Mouse (Mus musculus): ENCODE results near the gene Srp68.

The Srp68 gene

DNA sequence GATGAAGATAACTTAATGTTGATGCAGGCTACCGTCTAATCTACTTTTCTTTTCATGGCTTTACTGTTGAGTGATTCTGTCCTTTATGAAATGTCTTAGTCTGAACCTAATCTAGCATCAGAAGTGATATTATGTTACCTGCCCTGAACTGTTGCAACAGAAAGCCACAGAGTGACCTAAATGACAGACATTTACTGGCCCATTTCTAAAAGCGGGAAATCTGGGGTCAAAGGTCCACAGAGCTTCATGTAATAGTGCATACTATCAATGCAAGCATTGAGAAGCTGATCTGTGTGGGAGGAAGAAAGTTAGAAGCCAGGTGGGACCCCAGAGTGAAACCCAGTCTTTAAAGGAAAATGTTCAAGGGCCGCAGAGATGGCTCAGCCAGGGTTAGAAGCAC is 70.9 kb downstream of the Srp68 start:
- no peak for DNase-seq

DNA sequence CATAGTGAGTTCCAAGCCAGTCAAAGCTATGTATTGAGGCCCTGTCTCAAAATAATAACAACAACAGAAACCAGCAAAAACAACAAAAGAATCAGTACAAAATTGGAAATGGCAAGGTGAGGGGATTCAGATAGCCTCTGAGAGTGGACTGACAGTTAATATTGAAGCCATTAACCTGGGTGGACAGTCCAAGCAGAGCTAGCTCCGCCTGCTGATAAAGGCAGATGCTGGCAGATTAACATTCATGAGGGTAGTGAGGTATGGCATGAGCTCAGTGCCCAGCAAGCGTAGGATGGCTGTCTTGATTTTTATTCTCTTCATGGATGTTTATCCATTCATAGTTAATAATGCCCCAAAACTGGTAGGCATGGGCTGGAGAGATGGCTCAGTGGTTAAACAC is 72.9 kb downstream of the Srp68 start:
- DNase-seq: no peak

DNA sequence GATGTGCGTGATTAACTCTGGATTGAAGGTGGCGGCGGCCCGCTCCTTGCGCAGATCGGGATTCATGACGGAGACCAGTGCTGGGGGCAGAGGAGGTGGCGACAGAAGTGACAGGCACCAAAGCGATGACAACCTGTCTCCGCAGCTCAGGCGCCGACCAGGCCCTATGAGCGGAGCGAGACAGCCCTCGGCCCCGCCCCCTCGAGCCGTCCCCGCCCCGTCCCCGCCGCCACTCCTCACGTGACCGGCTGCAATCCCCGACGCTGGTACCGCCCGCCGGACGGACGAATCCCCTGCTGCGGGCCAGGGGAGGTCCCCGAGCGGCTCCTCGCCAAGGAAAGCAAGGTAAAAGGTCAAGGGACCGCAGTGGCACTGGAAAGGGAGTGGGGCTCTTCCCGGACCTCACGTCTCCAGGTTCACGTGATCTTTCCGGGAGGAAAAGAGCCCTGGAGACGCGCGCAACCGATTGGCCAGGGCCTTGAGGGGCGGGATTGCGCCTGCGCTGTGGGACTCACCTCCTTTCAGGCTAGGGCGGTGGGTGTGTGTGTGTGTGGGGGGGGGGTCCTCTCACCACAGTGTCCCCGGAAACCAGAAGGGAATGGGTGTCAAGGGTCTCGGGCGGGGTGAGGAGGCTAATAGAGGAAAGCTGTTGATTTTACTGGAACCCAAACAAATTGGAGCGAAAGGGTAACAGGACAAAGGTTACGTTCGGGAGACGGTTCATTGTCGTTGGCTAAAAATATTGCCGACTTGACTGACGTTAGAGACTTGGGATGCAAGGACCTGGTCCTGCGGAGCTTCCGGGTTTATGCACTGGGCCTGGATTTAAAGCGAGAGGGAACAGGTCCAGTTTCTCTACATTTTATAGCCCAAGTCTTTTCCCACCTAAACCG is 75.1 kb downstream of the Srp68 start, which contains the start of the genes Ten1 and Acox1:
Gene Ten1 (plus strand): TSS at position 217 of the 893 bp plus-strand sequence.
Gene Acox1 (minus strand): TSS at position 407 of the 893 bp plus-strand sequence.
- peak; percentile 97 for DNase-seq

DNA sequence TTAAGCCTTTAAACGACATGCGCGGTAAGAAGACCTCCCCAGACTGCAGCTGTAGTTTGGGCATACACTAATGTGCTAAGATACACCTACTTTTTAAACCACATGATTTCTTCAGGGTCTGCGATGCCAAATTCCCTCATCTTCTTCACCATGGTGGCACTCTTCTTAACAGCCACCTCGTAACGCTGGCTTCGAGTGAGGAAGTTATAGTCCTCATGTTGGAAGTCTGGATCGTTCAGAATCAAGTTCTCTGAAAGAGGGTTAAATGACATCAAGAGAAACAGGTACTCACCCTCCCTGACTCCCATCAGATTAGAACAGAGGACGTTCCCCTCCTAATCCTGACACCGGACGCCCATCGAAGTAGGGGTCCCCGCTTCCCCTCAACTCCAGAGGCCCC is 75.9 kb downstream of the Srp68 start:
- DNase-seq: no peak

DNA sequence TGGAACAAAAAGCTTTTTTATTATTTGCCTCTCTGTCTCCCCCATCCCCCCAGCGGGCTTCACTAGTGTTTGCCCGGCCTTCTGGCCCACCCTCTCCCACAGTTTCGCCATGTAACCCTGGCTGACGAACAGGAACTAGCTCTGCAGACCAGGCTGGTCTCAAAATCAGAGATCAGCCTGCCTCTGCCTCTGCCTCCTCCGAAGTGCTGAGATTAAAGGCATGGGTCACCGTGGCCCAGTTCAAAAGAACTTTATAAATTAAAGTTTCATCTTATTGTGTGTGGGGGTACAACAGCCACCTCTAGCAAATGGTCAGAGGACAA is 76.5 kb downstream of the Srp68 start:
- no peak for DNase-seq

DNA sequence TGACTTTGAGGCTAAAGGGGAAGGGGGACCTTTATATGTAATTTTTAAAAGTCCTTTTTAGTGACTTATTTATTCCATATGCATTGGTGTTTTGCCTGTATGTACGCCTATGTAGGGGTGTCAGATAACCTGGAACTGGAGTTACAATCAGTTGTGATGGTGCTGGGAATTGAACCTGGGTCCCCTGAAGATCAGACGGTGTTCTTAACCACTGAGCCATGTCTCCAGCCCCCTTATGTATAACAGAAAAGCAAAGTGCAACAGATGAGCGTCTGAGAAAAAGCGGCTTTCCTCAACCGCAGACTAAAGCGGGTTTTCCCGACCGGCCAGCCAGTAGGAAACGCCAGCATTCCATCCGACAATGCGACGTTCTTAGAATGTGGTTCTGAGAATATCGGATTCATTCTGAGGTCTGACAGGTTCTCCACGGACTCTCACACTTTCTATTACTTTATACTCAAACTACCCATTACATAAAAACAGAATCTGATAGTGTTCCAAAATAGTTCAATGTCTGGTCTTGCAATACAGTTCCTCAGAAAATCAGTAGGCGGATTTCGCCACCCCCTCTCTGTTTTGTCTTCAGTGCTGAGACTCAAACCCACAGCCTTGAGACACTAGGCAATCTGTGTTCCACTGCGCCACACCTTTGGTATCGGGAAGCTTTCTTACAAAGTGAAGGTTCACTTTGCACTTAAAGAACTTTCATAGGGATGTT is 77.0 kb downstream of the Srp68 start:
- DNase-seq: no peak

DNA sequence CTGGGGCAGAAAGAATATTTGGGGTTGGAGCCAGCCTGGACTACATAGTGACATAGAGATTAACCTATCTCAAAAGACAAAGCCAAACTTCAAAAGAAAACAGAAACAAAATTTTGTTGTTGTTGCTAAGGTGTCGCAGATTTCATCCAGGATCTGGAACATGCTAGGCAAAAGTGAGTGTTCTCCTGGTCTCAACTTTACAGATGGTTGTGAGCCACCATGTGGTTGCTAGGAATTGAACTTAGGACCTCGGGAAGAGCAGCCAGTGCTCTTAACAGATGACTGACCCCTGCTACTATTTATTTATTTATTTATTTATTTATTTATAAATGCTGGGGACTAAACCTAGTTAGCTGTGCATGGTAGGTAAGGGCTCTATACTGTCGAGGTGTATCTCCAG is 77.7 kb downstream of the Srp68 start:
- no peak for DNase-seq

DNA sequence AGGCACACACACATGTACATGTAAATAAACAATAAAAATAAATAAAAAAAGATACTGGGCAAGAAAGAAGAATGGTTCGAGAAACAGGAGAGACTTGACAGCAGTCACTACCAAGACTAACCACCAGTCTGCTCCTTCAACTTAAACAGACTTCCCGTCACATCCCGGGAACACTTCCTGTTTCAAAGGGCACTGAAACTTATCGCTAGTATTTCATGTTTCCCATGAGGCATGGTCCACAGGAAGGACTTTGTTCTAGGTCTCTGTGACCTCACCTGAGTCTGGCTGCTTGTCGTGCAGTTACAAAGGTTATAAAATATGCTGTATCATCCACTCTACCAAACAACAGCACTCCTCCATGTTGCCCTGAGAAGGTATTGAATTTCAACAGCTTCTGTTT is 78.8 kb downstream of the Srp68 start:
- no peak for DNase-seq

All from right cerebral cortex, postnatal 25 days (tissue).